Mouse (Mus musculus): Measurements from ENCODE around the gene Epo. TPM values are rescaled to one million over a fixed set of nuclear protein-coding genes. Genes with fewer than 3 reads are reported as not detected.

Gene Epo
- not detected in 2 replicates for polyA plus RNA-seq (2012; rRNA removed)

DNA sequence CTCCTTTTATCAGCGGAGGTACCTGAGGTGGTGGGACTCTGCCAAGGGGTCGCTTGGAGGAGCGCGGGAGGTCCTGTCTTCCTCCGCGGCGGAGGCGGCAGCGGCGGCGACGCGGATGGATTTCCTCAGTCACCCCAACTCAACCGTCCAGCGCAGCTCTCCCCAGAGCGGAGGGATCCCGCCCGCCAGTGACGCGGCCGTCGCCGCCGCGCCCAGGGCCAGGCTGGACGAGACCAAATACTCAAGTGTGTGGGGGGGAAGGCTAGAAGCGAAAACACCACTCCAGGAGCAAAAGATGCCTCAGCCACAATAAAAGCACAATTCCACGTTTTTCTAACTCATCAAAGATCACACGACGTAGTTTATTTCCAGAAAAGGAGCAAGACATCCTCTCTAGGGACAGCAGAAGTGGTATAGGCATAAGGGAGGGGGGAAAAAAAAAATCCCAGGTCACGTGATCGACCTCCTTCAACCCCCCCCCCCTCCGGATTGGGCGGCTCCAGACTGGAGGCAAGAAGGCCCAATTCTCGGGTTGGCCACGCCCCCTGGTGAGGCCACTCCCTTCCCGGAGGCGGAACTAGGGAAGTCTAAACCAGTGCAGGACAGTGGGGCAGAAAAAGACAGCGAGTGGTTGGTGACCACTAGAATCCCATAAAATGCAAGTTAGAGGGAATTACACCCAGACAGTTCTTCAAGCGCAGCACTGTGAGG lies at the start of gene Epo, which contains the start of gene Gnb2:
TSS of gene Epo (minus strand) at position 126 of the 711 bp plus-strand sequence.
TSS of gene Gnb2 (minus strand) at position 394 of the 711 bp plus-strand sequence.
- no peaks in the 10 kb centered on the region for H3K36me3 ChIP-seq (ENCODE audit: control insufficient read depth, insufficient read depth, low read length)
- H3K27me3 ChIP-seq (ENCODE audit: control insufficient read depth, insufficient read depth, low read length), result no peaks in the 10 kb centered on the region
- H3K4me1 ChIP-seq (ENCODE audit: control insufficient read depth, insufficient read depth, low read length), result peaks cover 15% of the 10 kb centered on the region
- peak within 1 kb of the TSS; percentile 100 for H3K27ac ChIP-seq (ENCODE audit: control insufficient read depth, insufficient read depth, low read depth, low read length)
- peak within 1 kb of the TSS; percentile 99 for H3K4me3 ChIP-seq (ENCODE audit: control insufficient read depth, low read depth, low read length)
- TF ChIP-seq CTCF (IDR thresholded peaks at IDR 0.05; ENCODE audit: control insufficient read depth, insufficient read depth, insufficient replicate concordance, low read depth, low read length), result no peak
- TF ChIP-seq POLR2A (IDR thresholded peaks at IDR 0.05; ENCODE audit: control insufficient read depth, low read depth, low read length), result peak; percentile 82

DNA sequence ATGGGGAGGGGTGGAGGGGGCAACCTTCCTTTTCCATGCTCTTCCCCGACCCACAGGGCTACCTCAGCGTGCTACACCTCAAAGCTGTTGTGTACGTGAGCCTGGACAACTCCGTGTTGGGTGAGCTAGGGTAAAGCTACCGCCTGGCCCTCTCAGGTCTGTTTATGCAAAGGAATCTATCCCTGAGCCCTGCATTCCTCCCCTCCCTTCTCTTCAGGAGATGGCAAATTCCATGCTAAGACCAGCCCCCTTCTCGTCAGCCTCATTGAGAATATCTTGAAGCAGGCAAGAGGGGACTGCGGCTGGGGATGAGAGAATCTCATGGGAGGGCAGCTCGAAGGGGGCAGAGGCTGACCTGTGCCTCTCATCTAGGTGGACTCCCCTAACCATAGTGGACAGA lies 49.7 kb upstream of the Epo start:
- TF ChIP-seq CTCF (IDR thresholded peaks at IDR 0.05; ENCODE audit: control insufficient read depth, insufficient read depth, insufficient replicate concordance, low read depth, low read length), result no peak
- no peak for TF ChIP-seq POLR2A (IDR thresholded peaks at IDR 0.05; ENCODE audit: control insufficient read depth, low read depth, low read length)
- H3K27me3 ChIP-seq (ENCODE audit: control insufficient read depth, insufficient read depth, low read length), result no peaks in the 10 kb centered on the region
- H3K4me3 ChIP-seq (ENCODE audit: control insufficient read depth, low read depth, low read length), result no peak overlapping the region
- no peak overlapping the region for H3K27ac ChIP-seq (ENCODE audit: control insufficient read depth, insufficient read depth, low read depth, low read length)
- H3K4me1 ChIP-seq (ENCODE audit: control insufficient read depth, insufficient read depth, low read length), result peaks cover 16% of the 10 kb centered on the region
- H3K36me3 ChIP-seq (ENCODE audit: control insufficient read depth, insufficient read depth, low read length), result no peaks in the 10 kb centered on the region

DNA sequence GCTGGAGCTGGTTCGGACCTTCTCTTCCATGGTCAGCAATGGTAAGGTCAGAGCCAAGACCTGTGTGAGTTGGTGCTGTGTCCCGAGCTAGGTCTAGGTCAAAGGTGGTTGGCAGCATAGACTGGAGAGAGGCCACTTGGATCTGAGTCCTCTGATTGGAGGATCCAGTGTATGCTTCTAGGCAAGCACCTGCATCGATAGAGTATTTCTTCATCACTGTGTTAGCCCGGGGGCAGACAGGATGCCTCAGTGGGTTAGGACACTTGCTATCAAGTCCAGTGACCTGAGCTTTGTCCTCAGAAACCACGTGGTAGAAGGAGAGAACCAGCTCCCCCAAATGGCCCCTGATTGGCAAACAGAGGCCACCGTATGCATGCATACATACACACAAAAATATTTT lies 47.2 kb upstream of the Epo start:
- peaks cover 14% of the 10 kb centered on the region for H3K4me1 ChIP-seq (ENCODE audit: control insufficient read depth, insufficient read depth, low read length)
- TF ChIP-seq POLR2A (IDR thresholded peaks at IDR 0.05; ENCODE audit: control insufficient read depth, low read depth, low read length), result no peak

DNA sequence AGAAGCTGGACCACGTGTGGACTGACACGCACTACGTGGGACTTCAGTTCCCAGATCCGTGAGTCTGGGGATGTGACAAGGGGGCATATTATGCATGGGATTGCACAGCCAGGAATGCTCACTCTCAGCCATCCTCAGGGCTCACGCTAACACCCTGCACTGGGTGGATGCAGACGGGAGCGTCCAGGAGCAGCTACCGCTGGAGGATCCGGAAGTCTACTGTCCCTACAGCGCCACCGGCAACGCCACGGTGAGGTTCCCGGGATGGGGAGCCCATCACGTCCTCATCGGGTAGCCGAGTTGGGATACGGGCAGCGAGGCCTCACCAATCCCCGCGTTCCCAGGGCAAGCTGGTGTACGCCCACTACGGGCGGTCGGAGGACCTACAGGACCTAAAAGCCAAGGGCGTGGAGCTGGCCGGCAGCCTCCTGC lies 41.4 kb upstream of the Epo start:
- Histone ChIP-seq H3K36me3 (ENCODE audit: control insufficient read depth, insufficient read depth, low read length) (no peaks in the 10 kb centered on the region), H3K27ac (ENCODE audit: control insufficient read depth, insufficient read depth, low read depth, low read length) (no peak overlapping the region), H3K4me1 (ENCODE audit: control insufficient read depth, insufficient read depth, low read length) (peaks cover 31% of the 10 kb centered on the region), H3K27me3 (ENCODE audit: control insufficient read depth, insufficient read depth, low read length) (no peaks in the 10 kb centered on the region), H3K4me3 (ENCODE audit: control insufficient read depth, low read depth, low read length) (peak overlapping the region; percentile 63)
- TF ChIP-seq CTCF (IDR thresholded peaks at IDR 0.05; ENCODE audit: control insufficient read depth, insufficient read depth, insufficient replicate concordance, low read depth, low read length) (peak; percentile 29; the same call in 1 of the 2 replicates), POLR2A (IDR thresholded peaks at IDR 0.05; ENCODE audit: control insufficient read depth, low read depth, low read length) (no peak)

More for the DNA sequence above, 47.2 kb upstream of the Epo start:
- H3K4me3 ChIP-seq (ENCODE audit: control insufficient read depth, low read depth, low read length), result no peak overlapping the region
- H3K27ac ChIP-seq (ENCODE audit: control insufficient read depth, insufficient read depth, low read depth, low read length), result no peak overlapping the region
- no peaks in the 10 kb centered on the region for H3K36me3 ChIP-seq (ENCODE audit: control insufficient read depth, insufficient read depth, low read length)
- no peaks in the 10 kb centered on the region for H3K27me3 ChIP-seq (ENCODE audit: control insufficient read depth, insufficient read depth, low read length)

DNA sequence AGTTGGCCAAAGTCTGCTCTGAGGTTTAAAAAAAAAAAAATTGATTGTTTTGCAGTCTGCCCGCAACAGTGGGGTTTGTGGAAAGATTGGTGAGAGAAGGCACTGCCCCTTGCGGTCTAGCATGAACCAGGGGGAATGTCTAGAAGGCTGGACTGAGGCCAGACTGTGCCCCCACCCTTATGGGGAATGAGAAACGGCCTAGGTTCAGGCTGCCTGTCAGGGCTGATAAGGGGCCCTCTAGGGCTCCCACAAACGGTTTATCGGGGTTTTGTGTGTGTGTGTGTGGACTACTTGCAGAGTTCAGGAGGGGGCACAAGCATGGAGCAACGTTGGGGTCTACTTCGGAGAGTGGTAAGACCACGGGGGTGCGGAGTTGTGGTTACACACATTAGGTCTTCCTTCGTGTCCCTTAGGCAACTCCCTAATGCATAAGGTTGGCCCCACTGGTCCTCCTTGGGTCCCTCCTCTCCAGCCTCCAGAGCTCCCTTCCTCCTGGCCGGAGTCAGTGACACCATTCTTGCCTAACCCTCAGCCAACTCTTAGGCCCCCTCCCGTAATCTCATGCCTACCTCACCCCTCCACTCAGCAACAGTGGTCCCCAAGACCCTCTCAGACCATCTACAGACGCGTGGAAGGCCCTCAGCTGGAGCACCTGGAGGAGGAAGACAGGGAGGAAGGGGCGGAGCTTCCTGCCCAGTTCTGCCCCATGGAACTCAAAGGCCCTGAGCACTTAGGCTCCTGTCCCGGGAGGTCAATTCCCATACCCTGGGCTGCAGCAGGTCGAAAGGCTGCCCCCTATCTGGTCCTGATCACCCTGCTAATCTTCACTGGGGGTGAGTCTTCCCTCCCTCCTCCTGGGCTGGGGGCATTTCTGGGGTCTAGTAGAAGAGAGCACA lies 37.9 kb upstream of the Epo start:
- peaks cover 41% of the 10 kb centered on the region for H3K4me1 ChIP-seq (ENCODE audit: control insufficient read depth, insufficient read depth, low read length)

DNA sequence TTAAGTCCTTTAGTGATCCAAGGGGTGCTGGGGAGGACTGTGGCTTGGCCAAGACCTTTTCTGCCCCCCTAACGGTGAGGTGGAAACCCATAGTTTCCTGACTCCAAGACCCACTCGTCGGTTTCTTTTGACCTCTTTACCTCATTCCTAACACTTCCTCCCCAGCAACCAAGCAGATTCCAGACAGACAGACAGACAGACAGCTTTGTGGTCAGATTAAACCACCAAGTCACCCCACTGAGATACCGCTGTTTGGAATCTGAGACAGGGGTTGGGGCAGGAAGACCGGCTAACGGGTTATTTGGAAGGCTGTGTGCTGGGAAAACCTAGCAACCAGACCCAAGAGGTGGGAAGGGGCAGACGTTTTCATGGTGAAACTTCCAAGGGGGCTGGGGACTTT lies 37.1 kb upstream of the Epo start:
- Histone ChIP-seq H3K27ac (ENCODE audit: control insufficient read depth, insufficient read depth, low read depth, low read length) (no peak overlapping the region), H3K36me3 (ENCODE audit: control insufficient read depth, insufficient read depth, low read length) (no peaks in the 10 kb centered on the region), H3K4me3 (ENCODE audit: control insufficient read depth, low read depth, low read length) (peak overlapping the region; percentile 39), H3K4me1 (ENCODE audit: control insufficient read depth, insufficient read depth, low read length) (peaks cover 41% of the 10 kb centered on the region), H3K27me3 (ENCODE audit: control insufficient read depth, insufficient read depth, low read length) (no peaks in the 10 kb centered on the region)
- TF ChIP-seq CTCF (IDR thresholded peaks at IDR 0.05; ENCODE audit: control insufficient read depth, insufficient read depth, insufficient replicate concordance, low read depth, low read length) (no peak), POLR2A (IDR thresholded peaks at IDR 0.05; ENCODE audit: control insufficient read depth, low read depth, low read length) (no peak)

More for the DNA sequence above, 37.9 kb upstream of the Epo start:
- Histone ChIP-seq H3K27ac (ENCODE audit: control insufficient read depth, insufficient read depth, low read depth, low read length) (no peak overlapping the region), H3K4me3 (ENCODE audit: control insufficient read depth, low read depth, low read length) (peak overlapping the region; percentile 38), H3K36me3 (ENCODE audit: control insufficient read depth, insufficient read depth, low read length) (no peaks in the 10 kb centered on the region), H3K27me3 (ENCODE audit: control insufficient read depth, insufficient read depth, low read length) (no peaks in the 10 kb centered on the region)
- TF ChIP-seq POLR2A (IDR thresholded peaks at IDR 0.05; ENCODE audit: control insufficient read depth, low read depth, low read length), result no peak
- no peak for TF ChIP-seq CTCF (IDR thresholded peaks at IDR 0.05; ENCODE audit: control insufficient read depth, insufficient read depth, insufficient replicate concordance, low read depth, low read length)

DNA sequence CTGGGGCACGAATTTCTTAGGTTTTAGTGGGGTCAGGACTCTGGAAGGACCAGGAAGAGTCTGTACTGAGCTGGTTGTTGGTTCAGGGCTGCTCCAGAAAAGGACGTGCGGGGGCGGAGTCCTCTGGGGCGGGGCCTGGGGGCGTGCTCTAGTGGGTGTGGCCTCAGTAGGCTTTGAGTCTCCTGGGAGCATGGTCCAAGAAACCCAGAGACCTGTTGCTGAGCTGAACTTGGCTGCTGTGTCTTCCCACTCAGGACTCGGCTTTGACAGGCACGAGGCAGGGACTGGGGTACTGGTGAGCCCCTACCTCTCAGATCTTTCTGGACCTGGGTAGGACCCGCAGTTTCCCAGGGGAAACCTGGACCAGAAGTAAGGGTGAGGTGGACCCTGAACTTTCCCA lies 36.6 kb upstream of the Epo start, which contains the start of gene Tfr2:
TSS of gene Tfr2 (plus strand) at position 176 of the 400 bp plus-strand sequence.
- Histone ChIP-seq H3K4me3 (ENCODE audit: control insufficient read depth, low read depth, low read length) (peak within 1 kb of the TSS; percentile 39), H3K27ac (ENCODE audit: control insufficient read depth, insufficient read depth, low read depth, low read length) (no peak within 1 kb of the TSS)

More for the DNA sequence above, 36.6 kb upstream of the Epo start, which contains the start of gene Tfr2:
- H3K27me3 ChIP-seq (ENCODE audit: control insufficient read depth, insufficient read depth, low read length), result no peaks in the 10 kb centered on the region
- H3K36me3 ChIP-seq (ENCODE audit: control insufficient read depth, insufficient read depth, low read length), result no peaks in the 10 kb centered on the region
- peaks cover 38% of the 10 kb centered on the region for H3K4me1 ChIP-seq (ENCODE audit: control insufficient read depth, insufficient read depth, low read length)
- TF ChIP-seq POLR2A (IDR thresholded peaks at IDR 0.05; ENCODE audit: control insufficient read depth, low read depth, low read length), result no peak
- no peak for TF ChIP-seq CTCF (IDR thresholded peaks at IDR 0.05; ENCODE audit: control insufficient read depth, insufficient read depth, insufficient replicate concordance, low read depth, low read length)
